Mouse (Mus musculus): ENCODE measurements around the gene Sft2d1.

Sft2d1 gene

DNA sequence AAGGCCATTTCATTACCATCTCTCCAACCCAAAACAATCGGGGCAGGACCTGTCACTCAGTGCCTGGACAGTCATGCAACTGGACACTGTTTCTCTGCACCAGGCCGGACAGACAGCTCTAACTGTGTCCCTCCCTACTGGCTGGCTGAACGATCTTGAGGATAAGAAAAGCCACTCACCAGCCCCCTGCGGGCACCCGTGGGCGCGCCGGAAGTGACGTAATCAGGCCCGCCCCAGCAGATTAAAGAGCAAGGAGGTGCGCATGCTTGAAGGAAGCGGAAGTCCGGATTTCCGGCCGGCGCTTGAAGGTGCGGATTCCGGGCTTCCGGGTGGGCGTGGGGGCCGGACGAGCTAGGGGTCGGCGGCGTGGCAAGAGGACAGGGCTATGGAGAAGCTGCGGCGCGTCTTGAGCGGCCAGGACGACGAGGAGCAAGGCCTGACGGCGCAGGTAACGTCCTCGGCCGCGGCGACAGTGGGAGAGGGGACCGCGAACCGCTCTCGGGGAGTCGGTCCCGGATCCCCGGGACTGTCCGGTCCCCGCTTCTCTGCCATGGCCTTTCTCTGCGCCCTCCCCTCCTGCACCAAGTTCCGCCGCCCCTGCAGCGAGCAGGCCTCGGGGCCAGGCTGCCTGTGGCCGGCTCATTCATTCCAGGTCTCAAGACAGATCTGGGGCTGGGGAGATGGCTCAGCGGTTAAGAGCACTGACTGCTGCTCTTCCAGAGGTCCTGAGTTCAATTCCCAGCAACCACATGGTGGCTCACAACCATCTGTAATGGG lies at the start of gene Sft2d1:
Sft2d1 (plus strand) TSS at position 265 of the 777 bp plus-strand sequence.
- peak; percentile 98 for DNase-seq (ENCODE audit: low spot score in 2 of 2)

DNA sequence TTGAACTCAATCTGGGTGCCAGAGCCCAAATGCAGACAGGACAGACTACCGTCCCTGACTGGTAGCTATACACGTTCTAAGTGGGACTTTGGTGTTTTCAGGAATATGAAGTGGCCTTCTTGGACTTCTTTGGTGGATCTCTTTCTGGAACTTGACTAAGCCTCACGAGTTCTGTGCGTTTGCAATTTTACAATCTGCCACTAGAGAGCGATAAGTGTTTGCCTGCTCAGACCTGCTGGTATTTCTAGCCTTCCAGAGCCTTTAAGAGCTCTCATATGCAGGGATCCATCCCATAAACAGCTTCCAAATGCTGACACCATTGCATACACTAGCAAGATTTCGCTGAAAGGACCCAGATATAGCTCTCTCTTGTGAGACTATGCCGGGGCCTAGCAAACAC lies 46.3 kb upstream of the Sft2d1 start:
- DNase-seq (ENCODE audit: low spot score in 2 of 2): peak; percentile 61 to 77

DNA sequence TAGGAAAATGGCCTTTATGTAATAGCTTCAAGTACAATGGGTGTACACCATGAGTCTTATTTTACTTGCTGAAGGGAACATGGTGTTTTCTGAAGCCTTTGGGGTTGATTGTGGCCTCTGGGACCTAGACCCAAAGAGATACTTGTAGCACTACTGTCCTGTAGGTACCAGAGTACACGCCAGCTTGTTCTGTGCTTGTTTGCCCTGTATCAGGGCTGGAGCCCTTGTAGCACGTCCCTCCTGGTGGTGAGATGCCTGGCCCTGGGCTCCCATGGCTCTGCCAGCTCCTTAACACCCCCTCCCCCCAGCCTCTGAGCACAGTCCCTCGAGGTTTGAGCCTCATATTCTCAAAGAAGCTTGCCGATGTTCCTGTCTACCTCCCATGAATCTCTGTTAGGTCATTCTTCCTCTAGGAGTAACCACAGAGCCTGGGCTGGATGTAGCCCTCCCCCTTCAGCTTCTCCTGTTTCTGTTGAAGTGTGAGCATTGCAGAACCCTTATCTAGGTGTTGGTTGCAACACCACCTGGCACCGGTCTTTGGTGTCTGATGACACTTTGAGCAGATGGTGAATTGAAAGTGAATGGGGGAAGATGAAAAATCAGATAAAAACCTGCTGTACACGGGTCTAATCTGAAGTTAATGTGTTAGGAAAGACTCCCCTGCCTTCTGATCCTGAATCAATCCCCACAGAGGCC lies 38.7 kb upstream of the Sft2d1 start:
- DNase-seq (ENCODE audit: low spot score in 2 of 2): no peak

DNA sequence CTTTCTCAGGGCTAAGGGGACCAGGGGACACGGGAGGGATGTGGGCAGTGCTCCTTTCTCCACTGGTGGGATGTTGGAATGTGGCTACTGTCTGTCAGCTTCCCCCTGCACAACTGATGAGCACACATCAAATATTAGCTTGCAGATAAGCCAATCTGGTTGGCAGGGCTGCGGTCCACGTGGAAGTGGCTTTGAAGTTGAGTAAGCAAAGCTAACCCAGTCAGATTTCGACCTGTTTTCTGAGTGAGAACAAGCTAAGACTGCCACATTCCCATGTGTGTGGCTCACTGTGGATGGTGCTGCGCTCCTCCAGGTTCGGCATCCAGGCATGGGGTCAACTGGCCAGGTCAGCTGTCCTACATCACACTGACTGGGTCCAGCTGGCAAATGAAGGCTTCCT lies 38.0 kb upstream of the Sft2d1 start:
- no peak for DNase-seq (ENCODE audit: low spot score in 2 of 2)

DNA sequence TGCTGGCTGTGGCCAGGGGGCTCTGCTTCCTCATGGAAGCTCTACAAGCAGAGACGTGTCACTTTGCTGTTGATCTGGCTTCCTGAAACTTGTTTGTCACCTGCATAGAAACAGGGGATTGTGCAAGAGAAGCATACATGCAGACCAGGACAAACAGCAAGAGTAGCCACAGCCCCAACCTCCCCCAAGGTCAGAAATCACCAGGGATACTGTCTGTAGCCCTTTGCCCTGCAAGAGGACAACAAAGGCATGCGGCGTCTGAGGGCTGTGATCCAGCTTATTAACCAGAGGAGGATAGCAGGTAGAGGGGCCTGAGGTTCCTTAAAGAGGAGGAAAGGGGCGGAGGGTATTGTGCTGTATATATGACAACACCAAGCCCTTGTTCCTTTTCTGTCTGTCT lies 34.8 kb upstream of the Sft2d1 start:
- DNase-seq (ENCODE audit: low spot score in 2 of 2): no peak

DNA sequence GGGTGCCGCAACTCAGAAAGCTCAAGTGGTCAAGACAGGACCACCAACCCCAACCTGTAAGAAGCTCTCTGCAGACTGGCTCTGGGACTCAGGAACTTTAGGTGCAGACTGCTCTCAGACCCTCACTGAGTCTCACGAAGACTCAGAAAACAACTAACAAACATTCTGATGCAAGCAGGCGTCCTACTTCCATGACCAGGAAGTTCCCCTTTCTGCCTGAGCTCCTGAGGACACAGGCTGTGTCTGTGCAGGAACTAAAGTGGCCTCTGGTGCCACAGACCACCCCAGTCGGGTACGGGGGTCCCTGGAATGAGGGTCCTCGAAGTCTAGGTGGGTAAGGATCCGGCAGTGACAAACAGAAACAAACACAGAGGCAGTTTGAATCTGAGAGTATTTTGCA lies 34.2 kb upstream of the Sft2d1 start:
- DNase-seq (ENCODE audit: low spot score in 2 of 2): no peak

DNA sequence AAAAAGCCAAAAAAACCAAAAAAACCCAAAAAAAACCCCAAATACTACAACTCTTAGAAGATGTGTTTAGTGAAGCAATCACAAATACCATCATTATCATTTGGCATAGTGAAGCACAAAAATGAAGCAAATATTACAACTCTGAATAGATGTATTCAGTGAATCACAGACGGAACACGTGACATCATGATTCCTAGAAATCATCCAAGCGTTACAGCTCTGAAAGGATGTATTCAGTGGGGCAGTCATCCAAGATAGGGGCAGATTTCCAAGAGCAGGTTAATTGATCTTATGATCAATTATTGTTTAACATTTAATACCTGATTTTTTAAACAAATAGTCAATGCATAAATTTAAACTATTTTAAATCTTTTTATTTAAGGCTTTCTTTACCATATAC lies 33.6 kb upstream of the Sft2d1 start:
- no peak for DNase-seq (ENCODE audit: low spot score in 2 of 2)

DNA sequence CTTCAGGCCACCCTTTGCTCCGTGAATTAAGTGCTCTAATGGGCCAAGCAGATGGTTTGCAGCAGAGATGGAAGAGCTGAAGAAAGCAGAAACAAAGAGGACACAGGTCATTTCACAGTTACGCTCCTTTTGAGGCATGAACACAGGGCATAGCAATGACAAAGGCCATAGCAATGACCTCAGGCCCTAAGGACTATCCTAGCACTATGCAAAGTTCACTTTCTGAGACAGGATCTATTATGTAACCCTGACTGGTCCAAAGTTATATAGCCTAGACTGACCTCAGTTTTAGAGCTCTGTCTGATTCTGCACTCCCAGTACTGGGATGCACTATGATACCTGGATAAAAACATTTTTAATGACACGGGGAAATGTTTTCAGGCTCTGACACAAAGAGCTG lies 32.5 kb upstream of the Sft2d1 start:
- DNase-seq (ENCODE audit: low spot score in 2 of 2): no peak

DNA sequence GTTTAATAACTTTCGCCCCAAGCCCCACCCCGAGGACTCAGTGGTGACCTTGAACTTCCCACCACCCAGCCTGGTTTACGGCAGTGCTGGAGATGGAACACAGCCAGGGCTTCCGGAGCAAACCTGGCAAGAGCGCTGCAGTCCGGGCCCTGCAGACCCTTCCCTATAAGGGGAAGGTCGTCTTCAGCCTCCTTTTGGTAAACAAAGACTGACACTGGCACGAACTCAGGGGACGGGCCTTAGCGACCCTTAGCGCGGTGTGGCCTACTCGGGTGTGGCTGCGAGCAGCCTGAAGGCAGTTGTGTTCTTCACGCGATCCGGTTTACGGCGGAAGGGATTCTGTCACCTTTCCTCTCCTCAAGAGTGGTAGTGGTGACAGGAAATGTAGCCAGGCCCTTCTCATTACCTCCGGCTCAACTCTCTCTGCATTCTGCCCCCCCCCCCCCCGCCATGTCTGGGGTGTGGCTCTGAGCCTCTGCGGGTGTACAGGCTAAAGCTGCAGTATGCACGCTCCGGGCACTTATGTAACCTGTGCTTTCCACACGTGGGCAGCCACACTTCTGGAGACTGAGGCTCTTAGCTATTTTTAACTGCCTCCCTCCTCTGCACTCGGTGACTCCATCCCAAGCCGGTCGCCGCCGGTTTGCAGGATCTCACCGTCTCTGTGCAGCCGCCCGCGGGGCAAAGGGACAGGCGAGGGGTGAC lies 27.9 kb upstream of the Sft2d1 start, which contains the start of gene Mpc1:
Mpc1 (plus strand) TSS at position 84 of the 705 bp plus-strand sequence.
- DNase-seq (ENCODE audit: low spot score in 2 of 2): peak; percentile 87 to 93

DNA sequence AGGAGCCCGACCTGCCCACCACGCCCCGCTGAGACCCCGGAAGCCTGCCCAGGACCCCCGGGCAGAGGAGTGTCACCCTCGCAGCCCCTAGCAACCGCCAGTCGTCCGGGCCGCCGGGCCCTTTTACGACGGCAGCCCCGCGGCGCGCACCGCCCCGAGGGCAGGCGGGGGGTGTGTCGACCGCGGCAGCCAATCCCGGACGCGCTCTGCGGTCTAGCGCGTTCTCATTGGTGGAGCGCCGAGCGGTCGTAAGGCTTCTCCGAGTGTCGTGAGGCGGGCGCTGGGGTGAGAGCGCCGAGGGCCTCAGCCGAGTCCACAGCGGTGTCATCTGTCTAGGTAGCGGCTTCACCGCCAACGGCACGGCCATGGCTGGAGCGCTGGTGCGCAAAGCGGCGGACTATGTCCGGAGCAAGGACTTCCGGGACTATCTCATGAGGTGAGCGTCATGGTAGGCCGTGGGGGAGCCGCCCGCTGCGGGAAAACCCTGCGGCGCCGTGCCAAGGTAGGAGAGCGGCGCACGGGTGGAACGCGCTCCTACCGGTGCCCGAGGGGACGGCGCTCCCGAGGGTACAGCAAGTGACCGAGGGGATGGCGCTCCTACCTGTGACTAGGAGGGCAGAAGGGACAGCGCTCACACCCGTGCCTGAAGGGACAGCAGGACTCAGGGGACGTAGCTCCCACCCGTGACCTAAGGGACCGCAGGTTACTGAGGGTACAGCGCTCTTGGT lies 27.2 kb upstream of the Sft2d1 start:
- DNase-seq (ENCODE audit: low spot score in 2 of 2): peak; percentile 98

DNA sequence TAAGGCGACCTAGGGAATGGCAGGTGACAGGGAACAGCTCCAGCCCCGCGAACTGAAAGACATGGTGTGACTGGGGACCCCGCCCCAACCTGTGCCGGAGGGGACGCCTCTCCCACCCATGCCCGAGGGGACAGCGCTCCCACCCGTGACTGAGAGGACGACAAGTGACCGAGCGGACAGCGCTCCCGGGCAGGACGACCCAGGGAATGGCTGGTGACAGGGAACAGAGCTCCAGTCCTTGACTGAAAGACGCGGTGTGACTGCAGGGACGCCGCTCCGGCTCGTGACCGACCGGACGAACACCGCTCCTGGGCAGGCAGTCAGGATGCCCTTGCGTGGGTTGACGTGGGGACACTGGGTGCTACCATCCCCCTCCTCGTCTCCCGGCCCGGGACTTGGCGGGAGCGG lies 26.6 kb upstream of the Sft2d1 start:
- DNase-seq (ENCODE audit: low spot score in 2 of 2): peak; percentile 55 to 58

DNA sequence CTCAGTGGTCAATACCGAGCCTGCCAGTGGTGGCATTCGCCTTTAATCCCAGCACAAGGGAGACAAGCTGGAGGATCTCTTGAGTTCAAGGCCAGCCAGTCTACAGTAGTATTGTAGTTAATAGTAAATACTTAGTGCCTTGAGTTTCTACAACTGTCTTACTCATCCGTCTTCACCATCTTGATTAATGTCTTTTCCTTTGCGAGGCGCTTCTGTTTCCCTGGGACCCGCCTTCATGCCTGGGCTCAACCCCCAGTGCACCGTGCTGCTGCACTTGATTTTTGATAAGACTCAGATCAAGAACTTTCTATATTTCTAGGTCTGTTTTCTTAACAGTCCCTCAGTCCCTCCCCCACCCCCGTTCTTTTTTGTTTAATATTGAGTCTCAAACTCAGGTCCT lies 25.8 kb upstream of the Sft2d1 start:
- DNase-seq (ENCODE audit: low spot score in 2 of 2): no peak

DNA sequence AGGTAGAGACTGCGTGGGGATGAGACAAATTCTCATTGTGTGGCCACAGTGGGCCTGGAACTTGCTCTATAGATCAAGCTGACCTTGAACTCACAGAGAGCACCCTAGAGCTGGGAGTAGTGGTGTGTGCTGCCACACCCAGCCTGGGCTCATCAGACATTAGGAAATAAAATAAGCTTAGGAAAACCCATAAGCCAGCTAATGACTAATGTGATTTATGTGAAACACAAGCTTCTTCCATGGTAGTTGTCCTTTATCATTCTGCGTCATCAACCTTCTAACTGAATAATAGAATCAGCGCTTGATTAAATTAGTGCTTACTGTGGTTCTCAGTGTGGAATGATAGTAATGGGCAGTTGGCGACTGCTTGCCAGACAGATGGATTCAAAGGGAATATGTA lies 23.9 kb upstream of the Sft2d1 start:
- no peak for DNase-seq (ENCODE audit: low spot score in 2 of 2)

DNA sequence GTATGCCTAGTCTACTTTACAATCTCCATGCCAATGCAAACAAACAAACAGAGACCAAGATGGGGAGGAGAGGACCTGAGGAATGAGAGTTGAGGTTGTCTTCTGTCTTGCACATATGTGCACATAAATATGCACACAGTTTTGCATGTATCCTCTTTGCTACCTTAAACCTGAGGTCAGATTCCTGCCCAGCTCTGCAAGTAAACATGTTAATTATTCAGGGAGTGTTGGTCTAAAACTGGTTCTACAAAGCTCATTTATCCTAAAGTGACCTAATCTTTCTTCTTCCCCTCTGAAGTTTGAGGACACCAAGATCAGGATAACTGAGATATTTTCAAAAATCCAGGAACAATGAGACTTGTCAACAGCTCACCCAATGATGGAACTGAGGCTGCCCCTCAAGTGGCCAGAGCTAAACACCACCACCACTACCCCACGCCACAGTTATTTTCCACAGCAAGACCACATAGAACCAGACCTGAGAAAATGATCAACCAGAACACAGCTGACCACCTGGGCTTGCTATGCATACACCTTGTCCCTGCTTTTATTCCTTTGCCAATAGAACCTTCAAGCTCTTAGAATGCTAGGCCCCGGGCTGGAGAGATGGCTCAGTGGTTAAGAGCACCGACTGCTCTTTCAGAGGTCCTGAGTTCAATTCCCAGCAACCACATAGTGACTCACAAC lies 20.8 kb upstream of the Sft2d1 start:
- no peak for DNase-seq (ENCODE audit: low spot score in 2 of 2)

DNA sequence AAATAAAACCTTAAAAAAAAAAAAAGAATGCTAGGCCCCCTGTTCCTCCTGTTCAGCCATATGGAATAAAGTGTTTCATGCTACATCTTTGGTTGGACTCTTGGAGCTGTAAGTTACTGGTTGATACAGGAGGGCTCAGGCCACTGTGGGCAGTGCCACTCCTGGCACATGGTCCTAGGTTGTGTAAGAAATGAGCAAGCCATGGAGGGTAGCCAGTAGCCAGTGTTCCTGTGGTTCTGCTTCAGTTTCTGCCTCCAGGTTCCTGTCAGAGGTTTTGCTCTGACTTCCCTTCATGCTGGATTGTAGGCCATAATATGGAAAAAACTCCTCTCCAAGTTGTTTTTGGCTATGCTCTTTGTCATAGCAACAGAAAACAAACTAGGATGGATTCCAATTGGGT lies 20.2 kb upstream of the Sft2d1 start:
- DNase-seq (ENCODE audit: low spot score in 2 of 2): peak in 1 of 2 experiments; percentile 6

DNA sequence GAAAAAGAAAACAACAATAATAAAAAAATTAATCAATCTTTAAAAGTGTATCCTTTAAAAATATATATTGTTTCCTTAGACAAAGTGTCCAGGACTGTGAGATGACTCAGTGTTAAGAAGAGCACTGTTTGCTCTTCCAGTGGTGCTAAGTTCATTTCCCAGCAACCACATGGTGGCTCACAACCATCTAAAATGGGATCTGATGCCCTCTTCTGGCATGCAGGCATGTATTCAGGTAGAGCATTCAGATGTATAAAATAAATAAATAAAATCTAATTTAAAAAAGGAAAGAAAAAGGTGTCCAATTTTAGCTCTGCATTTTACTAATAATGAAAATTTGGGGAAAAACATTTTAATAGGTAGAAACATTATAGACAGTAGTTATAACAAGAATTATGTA lies 15.1 kb upstream of the Sft2d1 start:
- DNase-seq (ENCODE audit: low spot score in 2 of 2): peak in 1 of 2 experiments; percentile 8

DNA sequence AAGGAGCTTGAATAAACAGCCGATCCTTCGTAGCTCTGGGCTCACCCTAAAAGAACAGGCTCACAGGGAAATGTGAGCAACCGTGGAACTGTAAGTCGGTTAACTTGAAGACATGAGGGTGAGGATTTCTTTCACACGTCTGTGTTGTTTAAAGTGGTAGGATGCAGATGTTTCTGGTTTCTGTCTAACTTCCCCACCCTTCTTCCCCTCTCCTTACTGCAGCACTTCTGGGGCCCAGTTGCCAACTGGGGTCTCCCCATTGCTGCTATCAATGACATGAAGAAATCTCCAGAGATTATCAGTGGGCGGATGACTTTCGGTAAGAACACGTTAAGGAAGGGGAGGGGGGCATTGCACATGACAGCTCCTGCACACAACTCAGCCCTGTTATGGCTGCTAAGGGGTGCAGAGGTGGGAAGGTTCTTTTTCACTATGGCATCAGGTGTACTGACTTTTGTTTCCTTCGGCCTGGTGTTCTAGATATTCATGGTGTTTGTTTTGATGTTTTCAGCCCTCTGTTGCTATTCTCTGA lies 14.5 kb upstream of the Sft2d1 start:
- no peak for DNase-seq (ENCODE audit: low spot score in 2 of 2)

DNA sequence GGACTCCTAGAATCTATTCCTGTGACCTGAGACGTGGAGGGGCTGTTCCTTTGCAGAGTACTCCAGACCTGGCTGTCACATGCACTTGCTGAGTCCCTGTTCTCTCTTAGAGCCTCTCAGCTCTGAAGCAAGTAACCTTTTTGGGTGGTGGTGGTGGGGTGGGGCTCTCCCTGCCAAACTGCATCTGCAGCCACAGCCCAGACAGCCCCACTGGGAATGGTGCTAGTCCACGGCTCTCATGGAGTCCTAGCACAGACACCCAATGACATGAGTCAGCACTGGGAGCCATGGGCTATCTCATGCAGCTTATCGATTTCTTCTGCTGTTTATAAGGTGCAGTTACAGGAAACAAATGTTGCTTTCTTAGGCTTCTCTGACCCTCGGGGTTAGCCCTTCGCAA lies 13.2 kb upstream of the Sft2d1 start:
- DNase-seq (ENCODE audit: low spot score in 2 of 2): no peak

DNA sequence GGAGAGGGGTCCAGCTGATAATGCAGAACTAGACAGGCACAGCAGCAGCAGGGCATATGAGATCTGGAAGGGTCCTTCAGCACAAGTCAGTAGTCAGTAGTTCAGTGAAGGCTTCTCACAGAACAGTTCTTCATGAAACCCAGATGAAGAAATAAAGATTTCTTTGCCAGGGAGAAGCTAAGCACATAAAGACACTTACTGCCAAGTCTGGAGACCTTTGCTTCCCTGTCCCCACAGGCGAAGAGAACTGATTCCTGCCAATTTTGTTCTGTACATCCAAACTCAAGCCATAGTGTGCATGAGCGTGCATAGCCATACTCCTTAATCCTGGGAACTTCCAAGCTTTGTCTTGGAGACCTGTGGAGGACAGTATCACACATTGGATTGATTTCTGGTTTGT lies 12.6 kb upstream of the Sft2d1 start:
- no peak for DNase-seq (ENCODE audit: low spot score in 2 of 2)

DNA sequence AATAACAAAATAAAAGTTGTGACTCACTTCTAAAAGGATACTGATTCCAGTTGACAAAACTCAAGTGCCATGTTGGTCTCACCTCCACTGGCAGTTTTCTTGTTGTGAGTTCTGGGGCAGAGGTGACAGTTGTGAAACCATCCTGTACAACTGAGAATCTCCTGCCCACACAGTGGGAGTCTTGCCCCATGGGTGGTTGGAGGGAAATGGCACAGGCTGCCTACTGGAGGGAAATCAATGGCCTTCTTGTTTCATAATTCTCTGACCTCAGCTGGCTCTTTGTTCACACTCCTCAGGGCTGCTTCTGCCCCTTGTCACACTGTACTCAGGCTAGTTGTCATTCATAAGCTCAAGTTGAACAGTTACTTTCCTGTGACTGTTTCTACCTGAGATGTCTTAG lies 11.4 kb upstream of the Sft2d1 start:
- no peak for DNase-seq (ENCODE audit: low spot score in 2 of 2)

DNA sequence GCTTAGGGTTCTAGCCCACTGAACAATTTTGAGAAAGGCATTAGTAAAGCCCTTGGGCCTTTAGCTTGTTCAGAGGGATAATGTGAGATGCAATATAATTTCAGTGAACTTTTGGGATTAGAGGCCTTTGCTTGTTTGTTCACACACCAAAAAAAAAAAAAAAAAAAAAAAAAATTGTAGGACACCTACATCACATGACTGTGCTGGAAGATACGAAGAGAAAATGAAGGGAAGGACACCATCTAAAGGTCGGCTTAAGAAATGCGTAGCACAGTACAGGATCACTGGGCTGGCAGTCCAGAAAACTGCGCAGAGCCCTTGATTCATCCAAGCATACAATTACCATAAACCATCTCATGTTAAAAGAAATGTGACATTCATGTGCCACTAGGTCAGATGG lies 9.4 kb upstream of the Sft2d1 start:
- DNase-seq (ENCODE audit: low spot score in 2 of 2): no peak
